Mouse (Mus musculus): ENCODE results near the gene Zfp566.

Gene Zfp566

DNA sequence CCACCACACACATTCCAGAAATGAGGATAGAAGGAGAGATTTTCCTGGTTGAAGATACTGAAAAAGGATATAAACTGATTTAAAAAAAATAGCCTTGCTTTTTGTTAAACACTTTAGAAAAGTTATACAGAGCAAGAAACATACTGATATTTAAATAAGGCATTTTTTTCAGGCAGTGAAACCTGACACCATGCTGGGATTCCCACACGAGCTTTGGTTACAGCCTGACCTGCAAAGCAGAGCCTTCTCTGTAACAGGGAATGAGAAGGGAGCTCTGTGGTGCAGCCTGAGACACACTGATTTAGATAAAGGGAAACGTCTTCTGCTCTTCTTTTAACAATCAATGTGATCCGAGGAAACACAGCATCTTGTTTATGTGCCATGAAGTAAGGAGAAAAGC is 36.7 kb downstream of the Zfp566 start:
- no peak for DNase-seq

DNA sequence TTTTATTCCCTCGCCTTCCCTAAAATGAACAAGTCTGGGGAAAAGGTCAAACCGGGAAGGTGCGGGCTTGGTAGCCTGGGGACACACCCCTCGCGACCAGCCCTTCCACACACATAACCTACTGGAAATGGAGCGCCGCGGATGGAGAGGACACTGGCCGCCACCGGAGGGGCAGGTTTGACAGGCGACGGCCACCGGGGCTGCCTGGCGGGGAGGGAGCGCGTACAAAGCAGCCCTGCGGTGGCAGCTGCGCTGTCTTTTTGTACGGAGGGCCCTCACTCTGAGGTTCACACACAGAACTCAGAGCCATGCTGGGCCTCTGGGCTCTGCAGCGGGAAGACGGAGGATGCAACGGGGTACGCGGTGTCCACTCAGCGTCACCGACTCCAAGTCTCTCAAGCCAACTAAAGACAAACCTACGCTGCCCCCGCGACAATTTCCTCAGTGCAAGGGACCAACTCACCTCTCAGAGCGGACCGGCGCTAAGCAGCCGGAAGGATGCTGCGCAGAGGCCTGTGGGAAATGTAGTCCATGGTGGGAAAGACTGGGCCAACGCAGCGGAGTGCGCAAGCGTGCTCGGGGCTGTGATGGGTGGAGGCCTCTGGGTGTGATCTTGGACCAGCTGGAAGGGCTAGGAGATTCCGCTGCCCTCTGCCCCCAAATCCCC is 39.3 kb downstream of the Zfp566 start, which contains the start of gene Zfp14:
TSS of gene Zfp14 (minus strand) at position 499 of the 667 bp plus-strand sequence.
- DNase-seq: peak; percentile 90 to 95

DNA sequence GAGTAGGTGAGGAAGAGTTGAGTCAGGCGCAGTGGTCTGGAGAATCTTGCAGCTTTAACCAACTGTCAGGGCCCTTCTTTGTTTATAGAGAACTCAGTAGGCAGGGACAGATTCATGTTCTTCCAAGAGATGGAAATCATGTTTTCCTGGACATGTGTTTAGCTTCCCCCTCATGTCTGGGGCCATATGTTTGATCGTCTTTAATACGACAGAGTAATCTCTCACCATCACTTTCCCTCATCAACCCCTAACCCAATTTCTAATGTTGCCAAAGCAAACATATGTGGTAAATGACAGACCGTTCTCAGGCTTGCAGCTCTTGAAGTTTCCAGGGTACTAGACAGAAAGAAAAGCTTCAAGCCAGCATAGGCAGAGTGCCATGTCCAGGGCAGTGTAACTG is 42.2 kb downstream of the Zfp566 start:
- DNase-seq: no peak

DNA sequence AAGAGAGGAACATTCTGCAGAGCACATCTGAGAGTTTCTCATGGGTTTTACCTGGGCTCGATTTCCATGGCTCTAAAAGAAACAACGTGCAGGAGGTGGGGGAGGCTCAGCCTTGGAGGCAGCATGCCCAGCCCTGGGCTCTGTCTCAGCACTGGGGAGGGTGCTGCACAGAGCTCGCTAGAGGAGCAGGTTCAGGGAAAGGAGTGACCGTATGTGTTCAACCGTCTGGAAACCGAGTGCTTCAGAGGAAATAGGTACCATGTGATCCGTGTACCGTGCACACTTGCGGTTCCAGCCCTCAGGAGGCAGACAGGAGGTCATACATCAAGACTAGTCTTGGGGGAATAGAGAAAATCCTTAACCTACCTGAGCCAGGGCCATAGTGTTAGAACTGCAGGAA is 46.0 kb downstream of the Zfp566 start:
- no peak for DNase-seq

DNA sequence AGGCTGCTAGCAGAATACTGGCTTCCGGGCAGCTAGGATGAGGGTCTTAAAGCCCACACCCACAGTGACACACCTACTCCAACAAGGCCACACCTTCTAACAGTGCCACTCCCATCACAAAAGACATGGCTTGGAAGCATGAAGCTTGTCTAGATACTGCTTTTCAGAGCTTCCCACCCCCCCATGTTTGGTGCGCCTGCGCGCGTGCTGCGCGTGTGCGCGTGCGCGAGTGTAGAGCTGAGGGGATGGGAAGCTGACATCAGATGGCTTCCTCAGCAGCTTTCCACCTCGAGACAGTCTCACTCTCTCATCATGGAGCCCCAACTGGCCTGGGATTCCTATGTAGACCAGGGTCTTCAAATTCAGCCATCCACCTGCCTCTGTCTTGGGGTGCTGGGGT is 56.0 kb downstream of the Zfp566 start:
- no peak for DNase-seq

DNA sequence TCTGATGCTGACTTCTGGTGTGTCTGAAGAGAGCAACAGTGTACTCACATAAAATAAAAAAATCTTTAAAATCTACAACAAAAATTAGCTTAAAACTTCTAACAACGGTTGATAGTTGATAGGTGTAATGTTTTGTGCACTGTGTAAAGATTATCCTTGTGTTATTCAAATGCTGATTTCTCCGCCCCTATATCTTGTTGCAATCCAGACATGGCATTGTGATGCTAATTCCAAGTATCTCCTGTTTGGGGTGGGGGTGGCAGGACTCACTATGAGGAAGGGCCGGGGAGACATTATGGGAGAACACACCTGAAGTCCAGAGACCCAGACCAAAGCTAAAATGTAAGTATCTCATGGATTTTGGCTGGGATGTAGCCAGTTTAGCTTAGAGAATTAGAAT is 58.9 kb downstream of the Zfp566 start:
- no peak for DNase-seq

DNA sequence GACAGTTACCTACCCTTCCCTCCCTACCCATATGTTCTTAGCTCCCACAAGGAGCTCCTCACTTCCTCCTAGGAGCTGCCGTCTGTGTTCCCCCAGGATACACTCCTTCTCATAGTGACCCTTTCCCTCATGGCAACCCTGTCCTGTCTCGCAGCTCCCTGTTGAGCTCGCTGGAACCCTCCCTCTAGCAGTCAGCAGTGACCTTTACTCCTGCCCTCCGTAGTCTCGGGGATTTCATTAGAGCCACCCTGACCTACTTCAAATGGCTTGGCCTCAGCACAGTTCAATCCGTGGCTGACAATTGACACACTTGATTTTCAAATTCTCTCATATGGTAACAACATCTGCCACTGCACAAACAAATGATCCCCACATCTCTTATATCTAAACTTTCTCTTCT is 59.6 kb downstream of the Zfp566 start:
- peak; percentile 33 to 35 for DNase-seq

DNA sequence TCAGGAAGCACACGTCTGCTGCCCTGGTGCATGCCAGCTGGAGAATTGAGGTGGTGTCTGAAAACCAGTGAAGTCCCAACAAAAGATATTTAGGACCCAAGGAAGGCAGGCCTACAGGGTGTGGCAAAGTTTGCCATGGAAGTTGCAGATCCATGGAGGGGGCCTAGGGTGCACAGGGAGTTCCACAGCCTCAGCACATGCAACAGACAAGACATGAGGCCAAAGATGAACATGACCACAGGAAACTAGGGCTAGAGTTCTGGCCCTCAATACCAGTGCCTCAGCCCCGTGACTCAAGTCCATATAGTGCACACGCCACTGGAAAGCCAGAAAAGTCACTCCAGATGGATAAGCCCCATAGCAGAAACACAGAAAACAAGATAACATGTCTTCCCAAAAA is 61.8 kb downstream of the Zfp566 start:
- no peak for DNase-seq

All from kidney, postnatal 36 days (tissue).